Mouse (Mus musculus) layer of hippocampus, adult 18-20 months (tissue): ENCODE measurements around the gene Klhdc1. TPM values are rescaled to one million over a fixed set of nuclear protein-coding genes. Genes with fewer than 3 reads are reported as not detected.

ENCODE experiments used
- DNase-seq, 2 experiments: peaks; one replicate each; pipeline ENCODE4 v3.0.0; 2022; ENCODE audit warnings: low spot score in 2 of 2
- long read RNA-seq: library from polyadenylated mRNA; stranded (forward); transcript quantifications from one replicate; pipeline ENCODE4 v2.0.0, GENCODE M21; 2021
- total RNA-seq, 2 experiments: library from RNA; stranded (reverse); gene quantifications; 2 replicates each; pipeline ENCODE4 v1.2.3; 2021

Klhdc1 gene
- total RNA-seq = 10 to 100 TPM; 18.8 to 19.4 TPM
- long read RNA-seq, transcript Klhdc1-201 (13 exons, 2,620 nt) = major isoform, 18 of 21 reads
- long read RNA-seq, partial matches to known transcripts = 0 of 21 reads
- long read RNA-seq, other reads (novel, unspliced or antisense) = 3 of 21 reads

GRCm38 (mm10) chr12:69240876-69241275, at the start of gene Klhdc1:
TSS of gene Klhdc1 (plus strand) at chr12:69241176.
- DNase-seq = no peak

- DNase-seq = no peak
Observed at GRCm38 (mm10) chr12:69191396-69191795, 49.6 kb upstream of the Klhdc1 start.

DNA sequence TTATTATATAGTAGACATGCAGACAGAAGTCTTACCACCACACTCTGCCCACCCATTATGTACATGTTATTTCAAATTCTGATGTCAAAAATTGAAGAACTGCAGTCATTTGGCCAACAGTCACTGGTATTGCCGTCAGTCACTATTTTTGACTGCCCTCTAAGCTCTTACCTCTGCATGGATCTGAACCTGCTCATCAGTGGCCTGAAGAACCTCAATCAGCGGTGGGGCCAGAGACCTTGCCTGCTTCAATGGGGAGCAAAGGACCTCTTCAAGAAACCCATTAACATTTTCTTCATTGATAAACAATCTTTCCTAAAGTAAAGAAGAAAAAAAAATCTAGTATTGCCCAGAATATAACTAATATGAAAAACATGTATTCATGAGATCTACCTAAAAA, 48.3 kb upstream of the Klhdc1 start:
- no peak for DNase-seq

- peak; percentile 63 to 64 for DNase-seq
Observed at GRCm38 (mm10) chr12:69196444-69197377, 44.3 kb upstream of the Klhdc1 start, which contains the start of gene Gm49383. TSS of gene Gm49383 (minus strand) at chr12:69197104.

GRCm38 (mm10) chr12:69197378-69198163, 43.4 kb upstream of the Klhdc1 start:
- DNase-seq = peak in 1 of 2 experiments; percentile 18

DNA sequence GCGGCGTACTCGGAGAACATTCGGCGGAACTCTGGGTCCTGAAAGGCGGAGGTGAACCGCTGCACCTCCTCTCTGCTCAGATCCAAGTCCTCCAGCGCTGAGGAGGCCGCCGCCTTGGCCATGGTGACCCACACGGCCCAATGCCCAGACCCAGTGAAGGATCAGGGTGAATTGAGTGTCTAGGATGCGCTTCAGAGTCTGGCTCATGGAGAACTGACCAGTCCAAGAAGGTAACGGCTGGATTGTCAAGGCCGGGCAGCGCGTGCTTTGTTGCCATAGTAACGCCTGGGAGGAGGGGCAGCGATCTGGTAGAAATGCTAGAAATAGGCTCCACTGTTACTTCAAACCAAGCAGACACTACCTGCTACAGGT, 42.8 kb upstream of the Klhdc1 start, which contains the start of gene Dnaaf2:
Dnaaf2 (minus strand) TSS at position 266 of the 372 bp plus-strand sequence.
- DNase-seq = peak; percentile 27 to 64

DNA sequence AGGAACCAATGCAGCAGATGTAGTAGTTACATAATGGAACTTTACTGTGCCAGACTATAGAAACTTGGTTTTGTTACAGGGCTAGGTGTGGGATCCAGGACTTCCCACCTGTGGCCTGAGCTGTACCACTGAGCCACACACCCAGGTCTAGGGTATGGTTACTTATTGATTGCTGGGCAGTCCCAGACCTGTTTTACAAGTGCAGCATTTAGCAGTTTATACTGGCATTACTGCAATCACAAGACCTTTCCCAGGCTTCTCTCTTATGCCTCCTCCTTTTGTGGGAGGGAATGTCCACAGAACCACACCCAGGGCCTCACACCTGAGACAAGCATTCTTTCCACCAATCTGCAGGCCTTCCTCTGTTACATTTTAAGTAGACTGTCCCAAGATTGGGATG, 42.0 kb upstream of the Klhdc1 start:
- DNase-seq = no peak

- peak in 1 of 2 experiments; percentile 33 for DNase-seq
Observed at GRCm38 (mm10) chr12:69204052-69204833, 36.7 kb upstream of the Klhdc1 start, which contains the start of gene Gm49384. TSS of gene Gm49384 (minus strand) at chr12:69204267.

- no peak for DNase-seq
Observed at GRCm38 (mm10) chr12:69207396-69207795, 33.6 kb upstream of the Klhdc1 start.

DNA sequence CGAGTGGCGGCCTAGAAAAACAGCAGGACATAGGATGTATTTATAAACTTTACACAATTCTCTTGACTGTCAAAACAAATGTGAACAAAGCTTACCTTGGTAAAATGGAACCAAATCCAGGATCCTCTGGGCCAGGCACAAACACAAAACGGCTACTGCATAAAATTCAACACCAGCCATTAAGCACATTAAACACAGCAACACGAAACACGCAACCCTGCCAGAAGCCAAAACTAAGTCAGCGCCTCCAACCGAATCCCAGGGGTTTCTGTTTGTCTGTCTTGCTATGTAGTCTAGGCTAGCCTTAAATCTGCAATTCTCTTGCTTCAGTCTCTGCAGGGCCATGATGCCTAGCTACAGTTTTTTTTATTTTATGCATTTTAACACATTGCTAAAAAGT, 33.0 kb upstream of the Klhdc1 start:
- DNase-seq = no peak

GRCm38 (mm10) chr12:69208520-69208919, 32.5 kb upstream of the Klhdc1 start:
- DNase-seq = no peak

GRCm38 (mm10) chr12:69210056-69210979, 30.7 kb upstream of the Klhdc1 start:
- DNase-seq = no peak

DNA sequence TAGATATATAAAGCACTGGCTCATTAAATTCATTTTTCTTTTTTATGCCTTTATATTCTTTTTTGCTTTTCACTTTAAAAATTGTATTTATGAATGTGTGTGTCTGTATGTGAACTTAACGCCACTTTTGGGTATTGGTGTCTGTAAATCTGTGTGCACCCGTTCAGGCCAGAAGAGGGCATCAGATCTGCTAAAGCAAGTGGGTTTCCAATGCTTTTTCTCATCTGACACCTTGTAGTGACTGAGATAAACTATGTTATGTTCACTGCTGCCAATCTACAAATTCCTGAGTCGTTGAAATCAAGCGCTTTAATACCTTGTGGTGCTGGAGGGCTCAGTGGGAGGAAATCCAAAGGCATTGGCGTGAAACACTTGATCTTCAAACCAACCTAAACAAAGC, 29.9 kb upstream of the Klhdc1 start:
- DNase-seq = peak in 1 of 2 experiments; percentile 25

DNA sequence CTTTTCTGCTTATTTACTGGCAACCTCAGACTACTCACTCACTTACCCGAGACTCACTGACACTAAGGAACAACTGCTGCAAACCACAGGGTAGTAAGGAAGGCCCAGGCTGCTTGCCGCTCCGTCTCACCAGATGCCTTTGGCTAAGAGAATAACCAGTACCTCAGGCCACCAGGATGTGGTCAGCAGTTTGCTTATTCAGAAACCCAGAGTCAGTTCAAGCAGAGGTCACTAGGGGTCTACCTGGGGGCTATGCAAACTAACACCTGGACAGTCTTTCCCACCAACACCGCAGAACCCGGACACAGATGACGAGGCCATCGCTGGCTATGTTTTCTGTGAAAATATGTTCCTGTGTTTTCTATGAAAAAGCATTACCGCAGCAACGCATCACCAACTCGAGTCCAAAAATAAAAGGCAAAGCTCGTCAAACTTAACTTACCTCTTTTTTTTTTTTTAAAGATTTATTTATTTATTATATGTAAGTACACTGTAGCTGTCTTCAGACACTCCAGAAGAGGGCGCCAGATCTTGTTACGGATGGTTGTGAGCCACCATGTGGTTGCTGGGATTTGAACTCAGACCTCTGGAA, 27.7 kb upstream of the Klhdc1 start:
- DNase-seq = no peak

- no peak for DNase-seq
Observed at GRCm38 (mm10) chr12:69214393-69214792, 26.6 kb upstream of the Klhdc1 start.

DNA sequence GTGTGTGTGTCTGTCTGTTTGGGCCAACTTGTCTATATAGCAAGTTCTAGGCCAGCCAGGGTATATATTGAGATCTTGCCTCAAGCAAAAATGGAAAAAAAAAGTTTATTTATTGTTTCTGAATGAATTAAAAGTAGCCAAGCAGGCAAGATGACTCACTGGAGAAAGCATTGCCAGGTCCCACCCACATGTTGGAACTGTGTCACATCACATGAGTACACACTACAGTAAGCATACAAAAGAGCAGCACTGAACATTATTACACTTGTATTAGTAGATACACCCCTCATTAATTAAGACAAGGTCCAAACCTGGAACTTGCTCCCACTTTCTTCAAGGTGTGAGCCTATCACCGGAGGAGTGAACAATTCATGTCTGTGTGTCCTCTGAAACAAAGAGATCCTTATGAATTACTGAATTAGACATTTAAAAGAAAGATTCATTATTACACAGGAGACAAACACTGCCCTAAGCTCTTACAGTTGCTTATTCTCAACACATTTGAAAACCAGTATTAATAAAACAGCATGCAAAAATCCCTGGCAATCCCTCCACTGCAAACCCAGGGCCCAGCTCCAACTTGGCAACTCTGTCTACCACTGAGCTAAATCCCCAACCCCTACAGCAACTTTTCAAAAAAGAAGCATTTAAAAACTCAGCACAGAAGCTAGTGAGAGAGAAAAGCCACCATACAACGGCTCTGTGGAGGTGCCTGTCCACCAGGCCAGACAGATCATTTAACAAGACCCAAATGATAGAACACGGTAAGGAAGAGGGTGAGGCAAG, 25.8 kb upstream of the Klhdc1 start:
- DNase-seq = peak; percentile 46 to 90

- no peak for DNase-seq
Observed at GRCm38 (mm10) chr12:69216587-69216986, 24.4 kb upstream of the Klhdc1 start.

DNA sequence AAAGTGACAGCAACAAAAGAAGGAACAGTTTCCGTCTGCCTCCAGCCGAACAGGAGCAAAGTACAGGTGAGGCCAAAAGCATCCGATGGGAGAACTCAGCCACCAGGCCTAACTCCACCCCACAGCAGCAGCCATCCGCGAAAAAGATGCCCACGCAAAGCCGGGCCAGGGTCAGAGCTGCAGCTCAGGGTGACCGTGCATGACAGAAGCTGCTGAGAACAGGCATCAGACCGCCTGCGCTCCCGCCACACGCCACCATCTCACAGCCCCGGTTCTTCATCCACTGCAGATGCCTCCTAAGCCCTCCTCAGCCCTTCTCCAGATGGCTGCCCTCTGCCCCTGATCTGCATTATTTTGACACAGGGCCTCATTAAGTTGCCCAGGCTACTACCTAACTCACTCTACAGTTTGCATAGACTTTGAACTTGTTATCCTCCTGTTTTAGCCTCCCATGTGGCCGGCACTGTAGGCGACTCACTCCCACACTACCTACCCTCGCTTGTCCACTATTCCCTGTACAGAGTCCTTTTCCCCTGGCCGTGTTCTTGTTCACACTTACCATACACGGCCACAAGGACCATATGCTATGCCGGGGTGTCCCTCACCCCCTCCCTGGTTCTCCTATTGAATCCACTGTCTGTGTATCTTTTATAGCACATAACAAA, 20.2 kb upstream of the Klhdc1 start:
- no peak for DNase-seq
